Mouse (Mus musculus) liver, postnatal 0 days (tissue): ENCODE measurements at regions not wholly inside any gene's neighbourhood (a gene's known extent, or its start where the extent isn't known, plus 50 kb on each side); places are given as distances from the start of the nearest gene placed in this dataset.

Source experiments
- ATAC-seq: fragments of 200-750 bp; cut with Nextera tagmentation; 2 replicates; pipeline ENCODE4 v1.8.0; 2017; ENCODE audit warnings: mild to moderate bottlenecking, moderate library complexity
- DNase-seq: peaks from one replicate; pipeline ENCODE4 v3.0.0-alpha.2; 2016
- H3K27ac ChIP-seq: fragments of 300-500 bp; sonication (generic); 2 replicates; pipeline ENCODE4 v1.5.1; 2014; ENCODE audit warnings: antibody characterized with exemption, moderate library complexity, mild to moderate bottlenecking, low read depth
- H3K27me3 ChIP-seq: fragments of 300-500 bp; sonication (generic); 2 replicates; pipeline ENCODE4 v1.6.1; 2014; ENCODE audit warnings: low read length, control low read depth, mixed read lengths; ENCODE audit not compliant: insufficient read depth
- H3K36me3 ChIP-seq: fragments of 300-500 bp; sonication (generic); replicated peaks from 2 replicates; pipeline ENCODE4 v1.6.1; 2014; ENCODE audit warnings: mild to moderate bottlenecking, control low read depth, low read length, moderate library complexity, mixed read lengths; ENCODE audit not compliant: insufficient read depth
- H3K4me1 ChIP-seq: fragments of 300-500 bp; sonication (generic); 2 replicates; pipeline ENCODE4 v1.6.1; 2014; ENCODE audit warnings: antibody characterized with exemption, mild to moderate bottlenecking, control low read depth; ENCODE audit not compliant: insufficient read depth
- H3K4me2 ChIP-seq: fragments of 300-500 bp; sonication (generic); 2 replicates; pipeline ENCODE4 v1.6.1; 2014; ENCODE audit warnings: low read depth, mild to moderate bottlenecking, low read length, moderate library complexity, mixed read lengths
- H3K4me3 ChIP-seq: fragments of 300-500 bp; sonication (generic); 2 replicates; pipeline ENCODE4 v1.5.1; 2014; ENCODE audit warnings: low read depth, low read length
- H3K9ac ChIP-seq: fragments of 300-500 bp; sonication (generic); replicated peaks from 2 replicates; pipeline ENCODE4 v1.6.1; 2014; ENCODE audit warnings: mild to moderate bottlenecking, moderate library complexity
- H3K9me3 ChIP-seq: fragments of 300-500 bp; sonication (generic); 2 replicates; pipeline ENCODE4 v1.6.1; 2016; ENCODE audit warnings: mild to moderate bottlenecking, control low read depth, low read length, mixed read lengths
- CTCF ChIP-seq: sonication (generic); IDR thresholded peaks from 2 replicates; pipeline ENCODE4 v1.5.1; 2016; ENCODE audit warnings: antibody characterized with exemption, low read depth
- EP300 ChIP-seq: IDR thresholded peaks from 2 replicates; pipeline ENCODE4 v1.6.1; 2016; ENCODE audit warnings: antibody characterized with exemption, low read depth, mild to moderate bottlenecking
- WGBS: fragments of 180-500 bp; shearing (Covaris S2); extraction: QIAGEN DNeasy Blood & Tissue Kit; methylation state at CpG from one replicate; pipeline ENCODE4 v1.1.7; 2014; ENCODE audit not compliant: insufficient replicate concordance; 5-methylcytosine and 5-hydroxymethylcytosine counted together

DNA sequence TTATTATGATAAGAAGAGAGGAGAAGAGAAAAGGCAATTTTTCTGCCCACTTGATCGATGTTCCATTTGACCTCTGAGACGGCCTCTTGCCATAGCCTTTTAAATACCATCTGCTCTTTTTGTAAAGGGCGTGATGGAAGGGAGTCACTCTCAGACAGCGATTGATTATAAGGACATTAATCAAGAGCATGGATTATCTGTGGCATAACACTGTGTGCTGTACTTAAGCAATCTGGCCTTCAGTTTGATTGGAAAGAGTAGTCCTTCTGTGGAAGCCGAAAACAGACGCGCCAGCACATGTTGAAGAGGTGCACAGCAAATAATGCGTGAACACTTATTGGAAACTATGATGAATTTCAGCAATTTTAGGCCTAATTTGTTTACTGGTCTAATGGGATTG lies 685.4 kb upstream of the Robo1 start:
- Histone ChIP-seq H3K4me2 (no peak overlapping the region), H3K27me3 (no peaks in the 10 kb centered on the region), H3K9me3 (no peaks in the 10 kb centered on the region), H3K4me3 (no peak overlapping the region), H3K9ac (no peak overlapping the region), H3K27ac (no peak overlapping the region), H3K36me3 (no peaks in the 10 kb centered on the region), H3K4me1 (no peaks in the 10 kb centered on the region)
- ATAC-seq (no peak), DNase-seq (no peak)
- TF ChIP-seq CTCF: no peak
- no peak for TF ChIP-seq EP300
- 85% methylated on average over 8 of the region's 8 CpGs for WGBS

DNA sequence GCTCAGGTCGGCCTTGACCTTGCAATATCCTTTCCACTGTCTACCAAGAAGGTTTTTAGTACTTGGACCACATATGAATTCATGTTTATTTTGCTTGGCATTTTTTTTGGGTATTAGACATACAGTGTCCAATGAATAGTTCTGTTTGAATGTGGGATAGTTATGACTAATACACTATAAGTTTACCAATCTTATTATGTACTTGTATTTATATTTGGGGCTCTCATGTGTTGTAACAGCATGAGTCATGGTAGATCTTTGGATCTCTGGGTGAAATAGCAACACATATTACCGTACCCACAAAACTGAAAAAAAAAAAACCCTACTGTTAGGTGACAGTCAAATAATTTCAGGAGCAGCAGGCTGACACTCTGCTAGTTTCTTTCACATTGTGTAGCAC lies 667.7 kb upstream of the Robo1 start:
- TF ChIP-seq EP300: no peak
- no peak overlapping the region for H3K9ac ChIP-seq
- 67% methylated on average over 2 of the region's 2 CpGs for WGBS
- no peak for DNase-seq
- H3K27ac ChIP-seq: no peak overlapping the region
- ATAC-seq: no peak
- no peak overlapping the region for H3K4me3 ChIP-seq
- H3K4me2 ChIP-seq: no peak overlapping the region
- H3K4me1 ChIP-seq: no peaks in the 10 kb centered on the region
- no peaks in the 10 kb centered on the region for H3K9me3 ChIP-seq
- H3K27me3 ChIP-seq: no peaks in the 10 kb centered on the region
- H3K36me3 ChIP-seq: no peaks in the 10 kb centered on the region

DNA sequence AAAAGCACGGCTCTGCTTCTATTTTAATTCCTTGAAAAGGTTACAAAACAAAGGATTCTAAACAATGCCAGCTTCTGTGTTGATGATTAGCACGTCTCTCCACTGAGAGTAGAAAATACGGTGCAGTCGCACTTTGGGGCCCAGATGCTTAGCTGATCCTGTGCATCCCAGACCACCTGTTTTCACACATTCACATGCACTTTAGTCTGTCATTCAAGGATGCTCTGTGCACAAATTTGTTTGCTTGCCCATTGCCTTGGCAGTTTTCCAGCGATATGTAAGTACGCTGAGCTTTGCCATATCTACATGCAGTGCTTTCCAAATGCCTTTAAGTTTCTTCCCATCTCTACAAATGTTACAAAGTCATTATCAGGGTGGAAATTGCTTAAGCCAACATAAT lies 664.9 kb upstream of the Robo1 start:
- 78% methylated on average over 6 of the region's 6 CpGs for WGBS
- no peaks in the 10 kb centered on the region for H3K4me1 ChIP-seq
- no peaks in the 10 kb centered on the region for H3K9me3 ChIP-seq
- ATAC-seq (no peak), DNase-seq (no peak)
- no peaks in the 10 kb centered on the region for H3K36me3 ChIP-seq
- no peak for TF ChIP-seq EP300
- H3K27ac ChIP-seq: no peak overlapping the region
- H3K4me2 ChIP-seq: no peak overlapping the region
- H3K27me3 ChIP-seq: no peaks in the 10 kb centered on the region
- no peak overlapping the region for H3K9ac ChIP-seq
- no peak overlapping the region for H3K4me3 ChIP-seq

DNA sequence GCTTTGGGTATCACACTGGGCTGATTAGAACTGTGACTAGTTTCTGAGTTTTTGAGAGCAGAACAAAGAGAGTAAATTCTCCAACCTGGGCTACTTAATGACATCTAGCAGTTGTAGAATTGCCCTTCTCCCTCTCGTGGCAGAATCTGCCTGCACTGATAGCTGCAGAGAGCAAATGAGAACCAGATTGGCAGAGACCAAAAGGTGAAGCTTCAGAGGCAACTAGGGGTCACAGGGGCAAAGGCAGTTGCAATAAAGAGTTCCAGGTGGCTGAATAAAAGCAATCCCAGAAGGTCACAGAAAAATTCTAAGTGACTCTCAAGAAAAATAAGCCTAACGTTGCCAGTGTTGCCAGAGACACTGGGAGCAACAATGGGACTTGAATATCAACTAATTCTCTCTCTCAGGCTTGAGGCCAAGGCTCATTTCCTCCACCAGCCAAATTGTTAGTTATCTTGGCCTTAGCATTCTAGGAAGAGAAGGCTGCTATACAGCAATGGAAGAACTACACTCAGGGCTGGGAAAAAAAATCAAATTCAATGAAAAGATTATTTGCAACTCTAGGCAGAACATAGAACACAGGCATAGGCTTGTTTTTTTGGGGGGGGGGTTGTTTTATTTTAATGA lies 629.9 kb upstream of the Robo1 start:
- Histone ChIP-seq H3K9ac (no peak overlapping the region), H3K27ac (no peak overlapping the region), H3K9me3 (no peaks in the 10 kb centered on the region), H3K4me1 (no peaks in the 10 kb centered on the region), H3K27me3 (no peaks in the 10 kb centered on the region), H3K4me3 (no peak overlapping the region), H3K36me3 (no peaks in the 10 kb centered on the region), H3K4me2 (no peak overlapping the region)
- DNase-seq (no peak), ATAC-seq (no peak)
- WGBS: 13% methylated on average over 2 of the region's 2 CpGs
- TF ChIP-seq CTCF (no peak), EP300 (no peak)

DNA sequence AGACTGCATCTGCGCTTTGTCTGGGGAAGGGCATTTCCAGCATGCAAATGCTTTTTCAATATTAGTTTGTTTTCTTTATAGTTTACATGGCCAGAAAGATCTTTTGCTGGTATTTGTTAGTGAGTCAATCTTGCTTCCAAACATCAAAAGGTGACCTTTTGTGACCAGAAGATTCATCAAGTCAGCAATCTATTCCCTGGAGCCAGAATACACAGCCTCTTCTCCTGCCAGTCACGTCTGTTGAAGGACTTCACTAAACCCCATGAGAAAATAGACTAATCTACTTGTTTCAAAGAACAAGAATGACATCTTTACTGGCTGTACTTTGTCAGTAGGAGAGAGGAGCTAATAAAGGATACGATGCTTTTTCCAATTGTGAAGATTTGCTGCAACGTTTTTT lies 614.6 kb upstream of the Robo1 start:
- Histone ChIP-seq H3K27ac (no peak overlapping the region), H3K4me1 (no peaks in the 10 kb centered on the region), H3K36me3 (no peaks in the 10 kb centered on the region), H3K4me3 (no peak overlapping the region), H3K4me2 (no peak overlapping the region), H3K9ac (no peak overlapping the region), H3K27me3 (no peaks in the 10 kb centered on the region), H3K9me3 (no peaks in the 10 kb centered on the region)
- TF ChIP-seq EP300: no peak
- no peak for TF ChIP-seq CTCF
- 66% methylated on average over 4 of the region's 4 CpGs for WGBS
- no peak for DNase-seq
- ATAC-seq: no peak

DNA sequence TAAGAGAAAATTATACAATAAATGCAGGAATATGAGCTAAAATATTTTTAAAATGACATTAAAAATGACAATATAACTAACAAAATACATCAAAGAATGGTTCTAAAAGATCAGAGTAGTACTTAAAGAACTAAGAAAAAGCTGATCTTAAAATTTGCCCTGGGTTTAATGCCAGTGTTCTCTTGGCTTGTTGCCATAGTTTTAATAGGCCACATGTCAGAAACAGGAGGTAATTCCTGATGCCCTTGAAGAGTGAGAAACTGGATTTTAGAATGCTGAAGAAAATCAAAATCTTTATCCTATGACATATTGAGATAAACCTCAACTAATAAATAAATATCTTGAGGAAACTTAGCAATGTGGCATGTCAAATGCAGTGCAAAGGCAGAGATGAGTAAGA lies 602.3 kb upstream of the Robo1 start:
- DNase-seq (no peak), ATAC-seq (no peak)
- Histone ChIP-seq H3K27ac (no peak overlapping the region), H3K4me1 (no peaks in the 10 kb centered on the region), H3K36me3 (no peaks in the 10 kb centered on the region), H3K9me3 (no peaks in the 10 kb centered on the region), H3K27me3 (no peaks in the 10 kb centered on the region), H3K4me3 (no peak overlapping the region), H3K9ac (no peak overlapping the region), H3K4me2 (no peak overlapping the region)
- TF ChIP-seq EP300 (no peak), CTCF (no peak)

DNA sequence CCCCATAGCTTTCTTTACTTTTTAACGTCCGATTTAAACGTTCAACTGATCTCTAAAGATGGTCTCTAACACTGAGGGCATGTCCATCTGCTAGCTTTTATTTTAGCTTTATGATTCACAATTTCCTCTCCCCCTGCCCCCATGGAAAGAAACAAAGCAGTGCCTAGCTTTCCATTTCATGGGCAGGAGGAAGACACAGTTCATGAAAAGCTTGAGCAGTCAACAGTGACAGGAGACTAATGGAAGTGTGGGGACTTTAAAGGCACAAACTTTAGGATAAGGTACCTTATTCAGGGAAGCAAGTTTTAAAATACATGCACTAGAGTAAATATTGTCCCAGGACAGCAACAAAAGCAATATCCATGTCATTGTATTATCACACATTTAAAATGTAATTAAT lies 598.4 kb upstream of the Robo1 start:
- TF ChIP-seq EP300 (no peak), CTCF (no peak)
- no peak for ATAC-seq
- H3K9me3 ChIP-seq: no peaks in the 10 kb centered on the region
- no peaks in the 10 kb centered on the region for H3K27me3 ChIP-seq
- no peak overlapping the region for H3K27ac ChIP-seq
- no peak overlapping the region for H3K4me2 ChIP-seq
- no peaks in the 10 kb centered on the region for H3K36me3 ChIP-seq
- no peak for DNase-seq
- H3K4me3 ChIP-seq: no peak overlapping the region
- H3K4me1 ChIP-seq: no peaks in the 10 kb centered on the region
- 80% methylated on average over 3 of the region's 3 CpGs for WGBS
- no peak overlapping the region for H3K9ac ChIP-seq
